Mouse (Mus musculus): ENCODE measurements at regions not wholly inside any gene's neighbourhood (a gene's known extent, or its start where the extent isn't known, plus 50 kb on each side); places are given as distances from the start of the nearest gene placed in this dataset.

- ATAC-seq: no peak
- H3K36me3 ChIP-seq (ENCODE audit: control insufficient read depth, insufficient read depth): no peaks in the 10 kb centered on the region
- no peak overlapping the region for H3K9ac ChIP-seq (ENCODE audit: low read depth, low read length)
- H3K9me3 ChIP-seq (ENCODE audit: control insufficient read depth): no peaks in the 10 kb centered on the region
- H3K4me1 ChIP-seq (replicated peaks; ENCODE audit: control insufficient read depth, insufficient read depth, low read length): 0 out of 2 replicates have a peak, but pooled peaks cover 4% of the 10 kb centered on the region
- H3K27me3 ChIP-seq (replicated peaks; ENCODE audit: control insufficient read depth, insufficient read depth, low read length): no peaks in the 10 kb centered on the region
- WGBS: 50% methylated on average over 3 of the region's 3 CpGs
- no peak overlapping the region for H3K27ac ChIP-seq (ENCODE audit: low read depth, low read length)
- H3K4me3 ChIP-seq (ENCODE audit: low read depth, low read length): no peak overlapping the region
- H3K4me2 ChIP-seq (replicated peaks; ENCODE audit: low read depth): no peak overlapping the region
- TF ChIP-seq CTCF (IDR thresholded peaks at IDR 0.05; ENCODE audit: low read depth): no peak
Observed at GRCm38 (mm10) chr12:107771809-107772208, 231.6 kb downstream of the Bcl11b start.

DNA sequence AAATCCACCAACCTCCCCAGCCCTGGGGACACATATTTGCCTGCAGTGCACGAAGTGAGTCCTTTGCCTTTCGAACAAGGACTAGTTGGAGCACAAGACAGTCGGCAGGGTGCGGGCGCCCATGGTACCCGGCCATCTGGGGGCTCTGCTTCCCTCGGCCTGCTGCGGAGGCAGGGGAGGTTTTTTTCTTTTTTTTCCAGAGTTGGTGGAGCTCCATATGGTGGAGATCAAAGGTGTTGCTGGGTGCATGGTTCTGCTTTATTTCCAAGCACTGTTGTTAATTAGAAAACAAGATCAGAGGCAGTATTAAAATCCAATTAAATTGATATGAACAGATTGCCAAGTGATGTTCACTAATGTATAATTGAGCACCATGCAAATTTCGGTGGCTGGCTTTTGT, 225.4 kb downstream of the Bcl11b start:
- no peak overlapping the region for H3K9ac ChIP-seq (ENCODE audit: low read depth, low read length)
- no peak overlapping the region for H3K27ac ChIP-seq (ENCODE audit: low read depth, low read length)
- no peaks in the 10 kb centered on the region for H3K36me3 ChIP-seq (ENCODE audit: control insufficient read depth, insufficient read depth)
- H3K4me1 ChIP-seq (replicated peaks; ENCODE audit: control insufficient read depth, insufficient read depth, low read length): no peaks in the 10 kb centered on the region
- WGBS: 72% methylated on average over 9 of the region's 9 CpGs
- no peak overlapping the region for H3K4me3 ChIP-seq (ENCODE audit: low read depth, low read length)
- H3K4me2 ChIP-seq (replicated peaks; ENCODE audit: low read depth): no peak overlapping the region
- no peak for ATAC-seq
- H3K9me3 ChIP-seq (ENCODE audit: control insufficient read depth): no peaks in the 10 kb centered on the region
- no peaks in the 10 kb centered on the region for H3K27me3 ChIP-seq (replicated peaks; ENCODE audit: control insufficient read depth, insufficient read depth, low read length)
- no peak for TF ChIP-seq CTCF (IDR thresholded peaks at IDR 0.05; ENCODE audit: low read depth)

DNA sequence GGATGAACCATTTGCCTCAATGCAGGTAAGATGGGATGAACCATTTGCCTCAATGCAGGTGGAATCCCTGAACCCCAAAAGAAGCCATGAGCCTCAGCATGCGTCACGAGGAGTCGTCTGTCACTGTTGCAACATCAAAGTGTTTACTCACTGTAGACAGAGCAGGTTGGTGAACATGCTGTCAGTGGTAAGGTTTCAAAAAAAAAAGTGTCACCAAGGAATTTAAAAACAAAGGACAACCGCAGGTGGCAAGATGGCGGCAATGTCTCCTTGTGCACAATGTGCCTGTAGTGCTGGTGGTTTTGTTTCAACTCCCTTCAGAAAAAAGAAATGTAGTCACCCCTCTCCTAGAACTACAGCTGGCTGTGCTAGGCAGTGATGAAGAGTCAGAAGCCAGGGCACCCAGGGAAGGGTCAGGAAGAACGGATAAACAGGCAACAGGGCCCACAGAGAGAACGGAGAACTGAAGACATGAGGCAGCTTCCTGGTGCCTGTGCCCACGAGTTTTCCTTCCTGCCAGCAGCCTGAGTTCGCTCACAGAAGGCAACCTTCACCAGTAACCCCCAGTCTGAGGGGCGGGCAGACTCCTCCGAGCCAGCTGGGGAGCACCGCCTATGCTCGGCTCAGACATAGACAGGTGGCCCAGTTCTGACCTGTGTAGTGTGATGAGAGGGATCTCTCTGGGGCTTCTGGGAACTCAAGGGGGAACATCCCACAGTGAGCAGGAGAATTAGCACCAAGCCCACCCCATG, 223.9 kb downstream of the Bcl11b start:
- no peak overlapping the region for H3K27ac ChIP-seq (ENCODE audit: low read depth, low read length)
- H3K36me3 ChIP-seq (ENCODE audit: control insufficient read depth, insufficient read depth): no peaks in the 10 kb centered on the region
- WGBS: 87% methylated on average over 13 of the region's 13 CpGs
- no peak overlapping the region for H3K9ac ChIP-seq (ENCODE audit: low read depth, low read length)
- no peaks in the 10 kb centered on the region for H3K4me1 ChIP-seq (replicated peaks; ENCODE audit: control insufficient read depth, insufficient read depth, low read length)
- no peaks in the 10 kb centered on the region for H3K9me3 ChIP-seq (ENCODE audit: control insufficient read depth)
- H3K4me3 ChIP-seq (ENCODE audit: low read depth, low read length): no peak overlapping the region
- no peaks in the 10 kb centered on the region for H3K27me3 ChIP-seq (replicated peaks; ENCODE audit: control insufficient read depth, insufficient read depth, low read length)
- no peak for ATAC-seq
- no peak for TF ChIP-seq CTCF (IDR thresholded peaks at IDR 0.05; ENCODE audit: low read depth)
- no peak overlapping the region for H3K4me2 ChIP-seq (replicated peaks; ENCODE audit: low read depth)

DNA sequence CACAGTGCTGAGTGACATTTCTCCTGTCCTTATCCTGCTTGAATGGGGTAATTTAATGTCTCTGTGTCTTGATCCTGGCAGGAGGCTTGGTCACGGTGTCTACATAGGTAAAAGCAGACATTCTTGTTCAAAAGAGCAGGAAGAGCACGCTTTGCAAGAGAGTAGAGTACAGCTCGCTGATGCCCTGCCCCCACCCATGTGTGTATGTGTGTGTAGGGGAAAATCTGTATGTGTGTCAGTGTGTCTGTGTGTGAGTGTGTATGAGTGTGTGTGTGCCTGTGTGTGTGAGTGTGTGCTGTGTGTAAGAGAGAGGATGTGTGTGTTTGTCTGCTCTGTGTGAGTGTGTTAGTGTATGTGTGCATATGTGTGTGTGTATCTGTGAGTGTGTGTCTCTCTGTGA, 221.3 kb downstream of the Bcl11b start:
- Histone ChIP-seq H3K27me3 (replicated peaks; ENCODE audit: control insufficient read depth, insufficient read depth, low read length) (no peaks in the 10 kb centered on the region), H3K27ac (ENCODE audit: low read depth, low read length) (no peak overlapping the region), H3K4me1 (replicated peaks; ENCODE audit: control insufficient read depth, insufficient read depth, low read length) (no peaks in the 10 kb centered on the region), H3K9ac (ENCODE audit: low read depth, low read length) (no peak overlapping the region), H3K4me3 (ENCODE audit: low read depth, low read length) (no peak overlapping the region), H3K4me2 (replicated peaks; ENCODE audit: low read depth) (no peak overlapping the region), H3K9me3 (ENCODE audit: control insufficient read depth) (no peaks in the 10 kb centered on the region), H3K36me3 (ENCODE audit: control insufficient read depth, insufficient read depth) (no peaks in the 10 kb centered on the region)
- WGBS: 74% methylated on average over 3 of the region's 3 CpGs
- no peak for TF ChIP-seq CTCF (IDR thresholded peaks at IDR 0.05; ENCODE audit: low read depth)
- ATAC-seq: no peak

DNA sequence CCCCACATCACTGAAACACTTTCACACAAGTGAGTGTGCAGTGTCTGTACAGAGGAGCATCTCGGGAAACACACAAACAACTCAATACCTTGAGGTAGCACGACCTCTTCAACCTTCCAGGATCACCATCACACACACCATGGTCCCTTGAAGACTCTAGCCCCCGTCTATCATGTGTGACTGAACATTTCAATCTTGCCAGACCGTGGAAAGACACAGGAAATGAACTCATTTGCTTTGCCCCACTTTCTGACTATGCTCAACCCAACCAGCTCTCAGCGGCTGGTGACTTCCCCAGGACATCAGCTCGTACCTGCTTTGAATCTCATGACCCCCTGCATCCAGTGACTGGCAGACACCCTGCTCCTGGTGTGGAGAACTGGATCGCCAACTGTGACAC, 219.6 kb downstream of the Bcl11b start:
- Histone ChIP-seq H3K4me1 (replicated peaks; ENCODE audit: control insufficient read depth, insufficient read depth, low read length) (no peaks in the 10 kb centered on the region), H3K4me3 (ENCODE audit: low read depth, low read length) (no peak overlapping the region), H3K36me3 (ENCODE audit: control insufficient read depth, insufficient read depth) (no peaks in the 10 kb centered on the region), H3K4me2 (replicated peaks; ENCODE audit: low read depth) (no peak overlapping the region), H3K9ac (ENCODE audit: low read depth, low read length) (no peak overlapping the region), H3K27ac (ENCODE audit: low read depth, low read length) (no peak overlapping the region), H3K27me3 (replicated peaks; ENCODE audit: control insufficient read depth, insufficient read depth, low read length) (no peaks in the 10 kb centered on the region), H3K9me3 (ENCODE audit: control insufficient read depth) (no peaks in the 10 kb centered on the region)
- ATAC-seq: no peak
- WGBS: 79% methylated on average over 7 of the region's 7 CpGs
- TF ChIP-seq CTCF (IDR thresholded peaks at IDR 0.05; ENCODE audit: low read depth): no peak

DNA sequence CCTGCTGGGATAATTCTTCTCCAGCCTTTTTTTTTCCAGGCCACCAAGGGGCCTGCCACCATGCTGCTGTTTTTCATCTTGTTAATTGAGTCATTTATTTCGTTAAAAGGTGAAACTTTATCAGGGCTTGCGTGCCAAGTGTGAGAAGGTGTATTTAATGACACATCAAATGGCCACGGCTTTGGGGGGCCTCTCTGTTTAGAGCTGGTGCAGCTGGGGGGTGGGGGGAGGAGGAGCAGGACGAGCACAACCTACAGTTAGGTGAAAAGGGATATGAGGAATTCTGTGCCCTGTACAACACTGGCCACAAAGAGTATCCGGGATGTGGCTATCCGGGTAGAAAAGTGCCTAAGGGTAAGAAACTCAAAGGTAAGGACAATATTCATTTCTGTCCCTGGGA, 213.6 kb downstream of the Bcl11b start:
- 54% methylated on average over 6 of the region's 6 CpGs for WGBS
- H3K4me2 ChIP-seq (replicated peaks; ENCODE audit: low read depth): no peak overlapping the region
- H3K27ac ChIP-seq (ENCODE audit: low read depth, low read length): no peak overlapping the region
- H3K36me3 ChIP-seq (ENCODE audit: control insufficient read depth, insufficient read depth): no peaks in the 10 kb centered on the region
- H3K27me3 ChIP-seq (replicated peaks; ENCODE audit: control insufficient read depth, insufficient read depth, low read length): no peaks in the 10 kb centered on the region
- TF ChIP-seq CTCF (IDR thresholded peaks at IDR 0.05; ENCODE audit: low read depth): no peak
- H3K4me3 ChIP-seq (ENCODE audit: low read depth, low read length): no peak overlapping the region
- H3K9ac ChIP-seq (ENCODE audit: low read depth, low read length): no peak overlapping the region
- no peaks in the 10 kb centered on the region for H3K9me3 ChIP-seq (ENCODE audit: control insufficient read depth)
- ATAC-seq: no peak
- H3K4me1 ChIP-seq (replicated peaks; ENCODE audit: control insufficient read depth, insufficient read depth, low read length): no peaks in the 10 kb centered on the region
